Mouse (Mus musculus) neural tube, embryonic 11.5 days (tissue): Measurements from ENCODE around the gene Map3k7. TPM values are rescaled to one million over a fixed set of nuclear protein-coding genes. Genes with fewer than 3 reads are reported as not detected.
A peak's percentile ranks its signal among the peaks of the same experiment; 100 is the strongest.

Experiments used
- ATAC-seq: fragments of 200-750 bp; cut with Nextera tagmentation; 2 replicates; pipeline ENCODE4 v1.8.0; 2017; ENCODE audit warnings: moderate number of reproducible peaks, mild to moderate bottlenecking, moderate TSS enrichment, moderate library complexity; ENCODE audit not compliant: insufficient read depth, low FRiP score, low TSS enrichment
- DNase-seq: peaks from one replicate; pipeline ENCODE4 v3.0.0-alpha.2; 2015; ENCODE audit warnings: low spot score
- H3K27ac ChIP-seq: fragments of 300-500 bp; sonication (generic); 2 replicates; pipeline ENCODE4 v1.5.1; 2014; ENCODE audit warnings: low read depth, mild to moderate bottlenecking, low read length
- H3K27me3 ChIP-seq: fragments of 300-500 bp; sonication (generic); 2 replicates; pipeline ENCODE4 v1.6.1; 2014; ENCODE audit warnings: mild to moderate bottlenecking, low read length, mixed read lengths; ENCODE audit not compliant: control insufficient read depth, insufficient read depth
- H3K36me3 ChIP-seq: fragments of 300-500 bp; sonication (generic); 2 replicates; pipeline ENCODE4 v1.6.1; 2014; ENCODE audit warnings: mild to moderate bottlenecking, low read length, moderate library complexity, mixed read lengths; ENCODE audit not compliant: control insufficient read depth, insufficient read depth
- H3K4me1 ChIP-seq: fragments of 300-500 bp; sonication (generic); 2 replicates; pipeline ENCODE4 v1.6.1; 2014; ENCODE audit warnings: low read length, mixed read lengths; ENCODE audit not compliant: control insufficient read depth, insufficient read depth
- H3K4me2 ChIP-seq: fragments of 300-500 bp; sonication (generic); 2 replicates; pipeline ENCODE4 v1.6.1; 2014; ENCODE audit warnings: low read depth, mild to moderate bottlenecking, moderate library complexity
- H3K4me3 ChIP-seq: fragments of 300-500 bp; sonication (generic); 2 replicates; pipeline ENCODE4 v1.5.1; 2014; ENCODE audit warnings: low read depth, low read length
- H3K9ac ChIP-seq: fragments of 300-500 bp; sonication (generic); 2 replicates; pipeline ENCODE4 v1.6.1; 2014; ENCODE audit warnings: mild to moderate bottlenecking, low read length
- H3K9me3 ChIP-seq: fragments of 300-500 bp; sonication (generic); 2 replicates; pipeline ENCODE4 v1.6.1; 2016; ENCODE audit warnings: low read length; ENCODE audit not compliant: control insufficient read depth
- WGBS: fragments of 180-500 bp; shearing (Covaris S2); extraction: QIAGEN DNeasy Blood & Tissue Kit; methylation state at CpG from one replicate; pipeline ENCODE4 v1.1.7; 2014; 5-methylcytosine and 5-hydroxymethylcytosine counted together
- polyA plus RNA-seq: library from polyadenylated mRNA; unstranded; fragments of >200 nt; fragmentation: Nextera tagmentation; extraction: Ambion mirVana; gene quantifications from 2 replicates; pipeline ENCODE4 v1.2.1, GENCODE M21; 2014

Map3k7 gene
- polyA plus RNA-seq, 1 experiment from 2014 or later: 59.9 TPM

GRCm38 (mm10) chr4:31936358-31936757 is 27.5 kb upstream of the Map3k7 start:
- no peak overlapping the region for H3K4me3 ChIP-seq
- 14% methylated on average over 8 of the region's 8 CpGs for WGBS
- peaks cover 9% of the 10 kb centered on the region for H3K4me1 ChIP-seq
- no peaks in the 10 kb centered on the region for H3K9me3 ChIP-seq
- H3K27me3 ChIP-seq: no peaks in the 10 kb centered on the region
- no peaks in the 10 kb centered on the region for H3K36me3 ChIP-seq
- ATAC-seq: no peak
- no peak overlapping the region for H3K27ac ChIP-seq
- peak overlapping the region; percentile 79 for H3K4me2 ChIP-seq
- H3K9ac ChIP-seq: no peak overlapping the region
- DNase-seq: no peak

- peak overlapping the region; percentile 44 for H3K4me3 ChIP-seq
- H3K36me3 ChIP-seq: no peaks in the 10 kb centered on the region
- peak overlapping the region; percentile 73 for H3K27ac ChIP-seq
- DNase-seq (peak; percentile 43), ATAC-seq (no peak)
- H3K9me3 ChIP-seq: no peaks in the 10 kb centered on the region
- H3K4me1 ChIP-seq: peaks cover 9% of the 10 kb centered on the region
- no peaks in the 10 kb centered on the region for H3K27me3 ChIP-seq
- H3K9ac ChIP-seq: peak overlapping the region; percentile 79
- peak overlapping the region; percentile 79 for H3K4me2 ChIP-seq
- 5% methylated on average over 15 of the region's 15 CpGs for WGBS
These were observed 27.0 kb upstream of the Map3k7 start for GRCm38 (mm10) chr4:31936911-31937375.

- H3K4me2 ChIP-seq: peak overlapping the region; percentile 79
- no peaks in the 10 kb centered on the region for H3K9me3 ChIP-seq
- peak overlapping the region; percentile 44 for H3K4me3 ChIP-seq
- H3K36me3 ChIP-seq: no peaks in the 10 kb centered on the region
- WGBS: under 1% methylated on average over 35 of the region's 36 CpGs
- peak; percentile 60 for DNase-seq
- peak overlapping the region; percentile 79 for H3K9ac ChIP-seq
- peak overlapping the region; percentile 73 for H3K27ac ChIP-seq
- no peaks in the 10 kb centered on the region for H3K27me3 ChIP-seq
- ATAC-seq: peak; percentile 80
- H3K4me1 ChIP-seq: peaks cover 9% of the 10 kb centered on the region
These were observed 26.3 kb upstream of the Map3k7 start for GRCm38 (mm10) chr4:31937376-31938281.

- H3K4me1 ChIP-seq: peaks cover 9% of the 10 kb centered on the region
- no peak overlapping the region for H3K27ac ChIP-seq
- no peak overlapping the region for H3K9ac ChIP-seq
- H3K36me3 ChIP-seq: no peaks in the 10 kb centered on the region
- WGBS: 36% methylated on average over 9 of the region's 9 CpGs
- DNase-seq: peak; percentile 55
- H3K4me2 ChIP-seq: no peak overlapping the region
- ATAC-seq: no peak
- H3K27me3 ChIP-seq: no peaks in the 10 kb centered on the region
- no peak overlapping the region for H3K4me3 ChIP-seq
- H3K9me3 ChIP-seq: no peaks in the 10 kb centered on the region
These were observed 25.3 kb upstream of the Map3k7 start for GRCm38 (mm10) chr4:31938416-31939106.

GRCm38 (mm10) chr4:31941616-31942015 is 22.3 kb upstream of the Map3k7 start:
- DNase-seq (no peak), ATAC-seq (no peak)
- H3K4me2 ChIP-seq: no peak overlapping the region
- no peak overlapping the region for H3K4me3 ChIP-seq
- no peak overlapping the region for H3K27ac ChIP-seq
- 79% methylated on average over 4 of the region's 4 CpGs for WGBS
- H3K36me3 ChIP-seq: no peaks in the 10 kb centered on the region
- H3K4me1 ChIP-seq: peaks cover 2% of the 10 kb centered on the region; the same call in 1 of the 2 replicates
- no peaks in the 10 kb centered on the region for H3K27me3 ChIP-seq
- no peaks in the 10 kb centered on the region for H3K9me3 ChIP-seq
- no peak overlapping the region for H3K9ac ChIP-seq

- DNase-seq (no peak), ATAC-seq (no peak)
- WGBS: 93% methylated on average over 2 of the region's 2 CpGs
- H3K4me1 ChIP-seq: peaks cover 2% of the 10 kb centered on the region; the same call in 1 of the 2 replicates
- no peak overlapping the region for H3K4me2 ChIP-seq
- no peak overlapping the region for H3K27ac ChIP-seq
- no peaks in the 10 kb centered on the region for H3K9me3 ChIP-seq
- H3K36me3 ChIP-seq: no peaks in the 10 kb centered on the region
- no peak overlapping the region for H3K4me3 ChIP-seq
- H3K27me3 ChIP-seq: no peaks in the 10 kb centered on the region
- no peak overlapping the region for H3K9ac ChIP-seq
These were observed 20.9 kb upstream of the Map3k7 start for GRCm38 (mm10) chr4:31943045-31943444.

- Histone ChIP-seq H3K36me3 (no peaks in the 10 kb centered on the region), H3K9ac (peak overlapping the region; percentile 74), H3K27ac (peak overlapping the region; percentile 94), H3K4me2 (peak overlapping the region; percentile 87), H3K4me3 (peak overlapping the region; percentile 83), H3K27me3 (no peaks in the 10 kb centered on the region), H3K9me3 (no peaks in the 10 kb centered on the region), H3K4me1 (peaks cover 8% of the 10 kb centered on the region; the same call in 1 of the 2 replicates)
- ATAC-seq: peak; percentile 55; the same call in 1 of the 2 replicates
- DNase-seq: no peak
- WGBS: under 1% methylated on average over 44 of the region's 47 CpGs
These were observed 438 bp downstream of the Map3k7 start for GRCm38 (mm10) chr4:31964194-31964875.

GRCm38 (mm10) chr4:31965208-31965607 is 1.3 kb downstream of the Map3k7 start:
- H3K27me3 ChIP-seq: no peaks in the 10 kb centered on the region
- 63% methylated on average over 2 of the region's 2 CpGs for WGBS
- H3K36me3 ChIP-seq: no peaks in the 10 kb centered on the region
- H3K4me2 ChIP-seq: peak overlapping the region; percentile 87
- no peak overlapping the region for H3K9ac ChIP-seq
- H3K4me3 ChIP-seq: 0 out of 2 replicates have a peak overlapping the region, but pooled peaks have one; percentile 15
- peaks cover 8% of the 10 kb centered on the region; the same call in 1 of the 2 replicates for H3K4me1 ChIP-seq
- no peak for ATAC-seq
- no peaks in the 10 kb centered on the region for H3K9me3 ChIP-seq
- H3K27ac ChIP-seq: no peak overlapping the region
- DNase-seq: no peak
